Mouse (Mus musculus): ENCODE results near the gene Lrp4. TPM values are rescaled to one million over a fixed set of nuclear protein-coding genes. Genes with fewer than 3 reads are reported as not detected.

Lrp4 gene
- polyA plus RNA-seq, 1 experiment from 2014 or later: 9.2 TPM

DNA sequence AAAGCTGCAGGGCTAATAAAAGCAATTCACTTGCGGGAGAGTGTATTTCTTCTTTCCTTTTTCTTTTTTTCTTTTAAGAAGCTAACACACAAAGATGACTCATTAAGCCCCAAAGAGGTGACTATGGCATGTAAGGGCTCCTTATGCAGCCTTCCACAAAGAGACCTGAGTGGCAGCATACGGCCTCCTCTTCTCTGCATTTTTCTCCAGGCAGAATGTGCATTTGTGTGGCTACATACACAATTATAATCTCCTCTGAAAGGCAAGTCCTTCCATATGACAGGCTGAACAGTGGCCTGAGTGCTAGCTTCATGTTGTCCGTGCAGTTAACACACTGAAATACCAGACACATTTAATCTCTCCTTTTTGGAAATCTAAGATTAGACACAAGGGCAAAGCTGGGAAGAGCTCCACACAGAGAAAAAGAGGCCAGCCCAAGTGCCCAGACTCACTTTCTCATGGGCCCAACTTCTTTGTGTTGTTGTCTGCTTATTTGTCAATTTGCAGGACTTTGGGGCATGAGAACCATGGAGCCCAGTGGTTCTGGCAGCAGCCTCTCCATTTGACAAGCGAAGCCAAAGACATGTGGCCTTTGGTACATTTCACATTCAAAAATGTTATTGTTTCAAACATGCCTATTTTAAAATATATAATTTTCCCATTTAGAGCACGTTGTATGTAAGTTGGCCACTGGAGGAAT, 20.0 kb upstream of the Lrp4 start:
- no peak for ATAC-seq
- no peak overlapping the region for H3K27ac ChIP-seq
- H3K9ac ChIP-seq: no peak overlapping the region
- H3K36me3 ChIP-seq: no peaks in the 10 kb centered on the region
- no peaks in the 10 kb centered on the region for H3K27me3 ChIP-seq (replicated peaks)
- no peak overlapping the region for H3K4me3 ChIP-seq (replicated peaks)
- no peaks in the 10 kb centered on the region for H3K9me3 ChIP-seq
- no peak overlapping the region for H3K4me2 ChIP-seq (replicated peaks)
- H3K4me1 ChIP-seq (replicated peaks): no peaks in the 10 kb centered on the region
- WGBS: 90% methylated on average over 5 of the region's 5 CpGs

DNA sequence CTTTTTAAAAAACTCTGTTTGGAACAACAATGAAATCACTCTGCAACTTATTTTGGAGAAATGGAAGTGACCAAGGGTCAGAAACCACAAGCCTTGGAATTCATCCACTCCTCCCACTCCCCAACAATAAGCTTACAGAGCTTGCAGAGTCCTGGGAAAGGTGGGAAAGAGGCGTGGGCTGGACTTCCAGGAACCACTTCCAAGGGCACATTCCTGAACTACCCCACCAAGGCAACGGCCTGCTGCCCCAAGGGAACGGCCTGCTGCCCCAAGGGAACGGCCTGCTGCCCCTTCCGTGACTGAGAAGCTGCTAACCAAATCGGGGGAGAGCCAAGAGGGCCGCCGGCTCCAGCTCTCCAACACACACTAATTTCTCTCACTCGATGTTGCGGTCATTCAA, 18.0 kb upstream of the Lrp4 start:
- Histone ChIP-seq H3K36me3 (no peaks in the 10 kb centered on the region), H3K4me3 (replicated peaks) (no peak overlapping the region), H3K9ac (no peak overlapping the region), H3K9me3 (no peaks in the 10 kb centered on the region), H3K27me3 (replicated peaks) (no peaks in the 10 kb centered on the region), H3K27ac (no peak overlapping the region), H3K4me1 (replicated peaks) (no peaks in the 10 kb centered on the region), H3K4me2 (replicated peaks) (no peak overlapping the region)
- WGBS: 78% methylated on average over 10 of the region's 10 CpGs
- ATAC-seq: no peak

DNA sequence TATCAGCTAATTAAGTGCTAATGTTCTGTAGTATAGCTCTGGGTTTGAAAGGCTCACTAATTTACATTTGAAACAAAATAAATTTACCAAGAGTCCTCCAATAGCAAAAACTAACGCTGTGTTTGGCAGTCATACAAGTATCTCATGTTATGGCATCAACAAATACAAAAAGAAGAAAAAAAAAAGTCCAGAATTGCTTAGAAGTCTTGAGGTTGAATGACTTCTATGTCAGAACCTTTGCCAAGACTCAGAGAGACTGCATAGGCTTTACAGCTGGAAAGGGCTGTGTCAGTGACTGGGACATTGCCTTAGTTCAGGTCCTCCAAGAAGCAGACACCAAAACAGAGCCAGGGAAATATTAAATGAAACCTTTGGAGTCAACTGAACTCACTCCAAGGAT, 17.4 kb upstream of the Lrp4 start:
- Histone ChIP-seq H3K9ac (no peak overlapping the region), H3K4me2 (replicated peaks) (no peak overlapping the region), H3K27ac (no peak overlapping the region), H3K27me3 (replicated peaks) (no peaks in the 10 kb centered on the region), H3K36me3 (no peaks in the 10 kb centered on the region), H3K4me3 (replicated peaks) (no peak overlapping the region), H3K4me1 (replicated peaks) (no peaks in the 10 kb centered on the region), H3K9me3 (no peaks in the 10 kb centered on the region)
- 65% methylated on average over 1 of the region's 1 CpGs for WGBS
- ATAC-seq: no peak

DNA sequence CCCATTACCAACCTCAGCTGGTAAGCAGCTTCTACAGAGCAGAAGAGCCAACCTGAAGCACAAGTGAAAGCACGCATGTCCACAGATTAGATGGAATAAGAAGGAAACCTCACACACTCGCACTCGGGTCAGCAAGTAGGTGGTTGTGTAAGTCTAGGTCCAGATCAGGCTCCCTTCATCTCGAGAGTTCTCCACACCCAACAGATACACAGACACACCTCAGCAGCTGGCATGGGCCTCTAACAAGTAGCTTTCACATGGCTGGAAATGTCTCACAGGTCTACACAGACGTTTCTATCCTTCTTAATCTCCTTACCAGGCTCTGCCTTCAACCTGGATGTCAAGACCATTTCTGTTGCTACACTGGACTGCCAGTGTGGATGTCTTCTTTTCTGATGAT, 16.6 kb upstream of the Lrp4 start:
- no peak overlapping the region for H3K4me2 ChIP-seq (replicated peaks)
- H3K4me1 ChIP-seq (replicated peaks): no peaks in the 10 kb centered on the region
- H3K36me3 ChIP-seq: no peaks in the 10 kb centered on the region
- 81% methylated on average over 5 of the region's 5 CpGs for WGBS
- H3K27ac ChIP-seq: no peak overlapping the region
- no peaks in the 10 kb centered on the region for H3K9me3 ChIP-seq
- H3K4me3 ChIP-seq (replicated peaks): no peak overlapping the region
- no peak for ATAC-seq
- H3K27me3 ChIP-seq (replicated peaks): no peaks in the 10 kb centered on the region
- H3K9ac ChIP-seq: no peak overlapping the region

DNA sequence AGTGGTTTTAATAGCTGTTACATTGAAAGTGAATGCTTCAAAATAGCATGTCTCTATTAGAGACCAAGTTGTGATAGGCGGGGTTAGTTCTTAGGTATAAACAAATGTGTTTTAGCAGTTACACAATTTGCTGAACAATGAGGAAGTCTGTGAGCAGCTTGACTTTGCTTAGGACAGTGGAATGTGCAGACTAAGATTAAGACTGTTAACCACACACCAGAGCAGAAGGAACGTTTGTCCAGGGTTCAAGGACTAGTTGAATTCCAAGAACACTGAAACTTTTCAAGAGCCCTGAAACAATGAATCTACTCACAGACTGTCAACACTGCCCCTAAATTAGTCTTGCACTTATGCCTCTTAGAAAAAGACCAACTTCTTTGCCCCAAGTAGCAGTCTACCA, 15.6 kb upstream of the Lrp4 start:
- Histone ChIP-seq H3K4me3 (replicated peaks) (no peak overlapping the region), H3K27me3 (replicated peaks) (no peaks in the 10 kb centered on the region), H3K9ac (no peak overlapping the region), H3K4me2 (replicated peaks) (no peak overlapping the region), H3K4me1 (replicated peaks) (no peaks in the 10 kb centered on the region), H3K36me3 (no peaks in the 10 kb centered on the region), H3K27ac (no peak overlapping the region), H3K9me3 (no peaks in the 10 kb centered on the region)
- 54% methylated on average over 2 of the region's 2 CpGs for WGBS
- no peak for ATAC-seq

DNA sequence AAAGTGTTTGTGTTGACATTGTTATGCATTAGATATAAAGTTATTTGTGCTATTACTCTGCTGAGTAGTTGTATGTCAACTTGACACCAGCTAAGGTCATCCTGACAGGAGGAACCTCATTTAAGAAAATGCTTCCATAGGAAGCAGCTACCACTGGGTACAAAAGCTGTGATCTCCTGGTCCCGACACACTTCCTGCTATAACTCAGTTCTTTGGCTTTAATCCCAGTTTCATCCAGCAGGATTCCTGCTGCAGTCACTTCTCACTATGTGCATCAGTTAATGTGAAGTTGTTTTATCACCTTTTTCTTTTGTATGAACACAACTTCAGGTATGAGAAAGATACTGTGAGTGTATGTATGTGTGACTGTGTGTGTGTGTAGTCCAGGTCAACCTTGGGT, 15.1 kb upstream of the Lrp4 start:
- Histone ChIP-seq H3K27me3 (replicated peaks) (no peaks in the 10 kb centered on the region), H3K4me1 (replicated peaks) (no peaks in the 10 kb centered on the region), H3K4me3 (replicated peaks) (no peak overlapping the region), H3K4me2 (replicated peaks) (no peak overlapping the region), H3K36me3 (no peaks in the 10 kb centered on the region), H3K9ac (no peak overlapping the region), H3K27ac (no peak overlapping the region), H3K9me3 (no peaks in the 10 kb centered on the region)
- ATAC-seq: no peak
- 47% methylated on average over 1 of the region's 1 CpGs for WGBS

DNA sequence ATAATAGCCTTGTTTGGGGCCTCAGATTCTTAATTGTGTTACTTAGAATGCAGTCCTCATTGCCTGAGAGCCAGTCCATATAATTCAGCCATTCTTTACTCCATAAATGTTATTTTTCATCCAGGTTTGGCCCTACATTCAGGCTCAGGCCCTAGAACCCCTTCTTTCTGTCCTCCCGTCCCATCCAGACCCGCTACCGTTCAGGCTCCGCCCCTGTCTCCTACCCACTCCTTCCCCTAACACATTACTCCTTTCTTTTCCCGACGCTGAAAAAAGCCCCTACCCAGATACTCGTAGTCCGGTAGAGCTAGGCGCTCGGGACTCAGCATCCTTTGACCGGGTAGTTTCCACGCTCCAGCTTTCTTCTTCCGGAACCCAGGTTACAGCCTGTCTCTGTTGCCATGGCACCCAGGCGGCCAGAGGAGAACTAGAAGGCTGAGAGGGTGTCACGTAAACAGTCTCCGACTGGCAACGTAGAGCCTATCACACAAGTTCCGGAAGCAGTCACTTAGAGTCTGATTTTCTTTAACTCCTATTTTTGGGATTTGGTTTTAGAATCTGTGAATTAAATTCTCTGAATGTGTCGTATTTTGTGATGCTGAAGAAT, 12.9 kb upstream of the Lrp4 start, which contains the start of gene 1110051M20Rik:
1110051M20Rik (minus strand) TSS at position 419 of the 607 bp plus-strand sequence.
- Histone ChIP-seq H3K27ac (no peak within 1 kb of the TSS), H3K36me3 (no peaks in the 10 kb centered on the region), H3K4me2 (replicated peaks) (peak within 1 kb of the TSS; percentile 59), H3K9ac (peak within 1 kb of the TSS; percentile 39), H3K4me3 (replicated peaks) (peak within 1 kb of the TSS; percentile 67), H3K9me3 (no peaks in the 10 kb centered on the region), H3K4me1 (replicated peaks) (no peaks in the 10 kb centered on the region), H3K27me3 (replicated peaks) (no peaks in the 10 kb centered on the region)
- peak; percentile 89 for ATAC-seq
- WGBS: 1% methylated on average over 19 of the region's 19 CpGs

DNA sequence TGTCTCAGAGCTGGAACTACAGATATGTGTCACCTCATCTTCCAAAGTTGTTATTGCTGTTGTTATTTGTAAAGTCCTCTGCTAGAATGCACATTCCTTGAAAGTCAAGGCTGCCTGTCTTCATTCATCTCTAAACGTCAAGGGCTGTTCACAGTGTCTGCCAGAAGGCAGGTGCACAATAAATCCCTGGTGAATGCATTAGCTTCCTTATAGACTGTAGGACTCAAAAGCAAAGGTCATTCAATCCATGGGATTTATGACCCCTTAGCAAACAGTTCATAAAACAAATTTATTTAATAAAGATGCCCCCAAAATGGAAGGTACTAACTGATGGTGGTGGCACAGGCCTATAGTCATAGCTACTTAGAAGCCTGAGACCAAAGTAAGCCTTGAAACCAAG, 7.6 kb upstream of the Lrp4 start:
- ATAC-seq: peak; percentile 60
- H3K4me2 ChIP-seq (replicated peaks): no peak overlapping the region
- H3K27ac ChIP-seq: 0 out of 2 replicates have a peak overlapping the region, but pooled peaks have one; percentile 58
- WGBS: 48% methylated on average over 1 of the region's 1 CpGs
- H3K4me1 ChIP-seq (replicated peaks): no peaks in the 10 kb centered on the region
- no peaks in the 10 kb centered on the region for H3K36me3 ChIP-seq
- H3K4me3 ChIP-seq (replicated peaks): no peak overlapping the region
- no peaks in the 10 kb centered on the region for H3K27me3 ChIP-seq (replicated peaks)
- H3K9ac ChIP-seq: no peak overlapping the region
- H3K9me3 ChIP-seq: no peaks in the 10 kb centered on the region

DNA sequence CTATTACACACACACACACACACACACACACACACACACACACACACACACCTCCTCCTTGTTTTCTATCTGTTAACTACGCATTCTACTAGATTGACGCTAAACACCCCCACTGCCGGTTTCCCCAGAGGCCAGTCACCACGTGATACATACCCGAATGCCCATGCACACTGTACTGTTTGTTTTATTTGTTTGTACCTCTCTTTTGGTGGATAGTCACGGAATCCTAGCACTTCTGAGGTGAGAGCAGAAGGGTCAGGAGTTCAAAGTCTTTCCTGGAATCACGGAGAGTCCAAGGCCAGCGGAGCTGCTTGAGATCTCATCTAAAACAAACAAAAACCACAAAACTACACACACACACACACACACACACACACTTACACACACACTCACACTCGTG, 7.0 kb upstream of the Lrp4 start:
- Histone ChIP-seq H3K4me3 (replicated peaks) (no peak overlapping the region), H3K4me2 (replicated peaks) (no peak overlapping the region), H3K9ac (no peak overlapping the region), H3K9me3 (no peaks in the 10 kb centered on the region), H3K27ac (no peak overlapping the region), H3K36me3 (no peaks in the 10 kb centered on the region), H3K4me1 (replicated peaks) (no peaks in the 10 kb centered on the region), H3K27me3 (replicated peaks) (no peaks in the 10 kb centered on the region)
- WGBS: 46% methylated on average over 9 of the region's 9 CpGs
- peak; percentile 39 for ATAC-seq

DNA sequence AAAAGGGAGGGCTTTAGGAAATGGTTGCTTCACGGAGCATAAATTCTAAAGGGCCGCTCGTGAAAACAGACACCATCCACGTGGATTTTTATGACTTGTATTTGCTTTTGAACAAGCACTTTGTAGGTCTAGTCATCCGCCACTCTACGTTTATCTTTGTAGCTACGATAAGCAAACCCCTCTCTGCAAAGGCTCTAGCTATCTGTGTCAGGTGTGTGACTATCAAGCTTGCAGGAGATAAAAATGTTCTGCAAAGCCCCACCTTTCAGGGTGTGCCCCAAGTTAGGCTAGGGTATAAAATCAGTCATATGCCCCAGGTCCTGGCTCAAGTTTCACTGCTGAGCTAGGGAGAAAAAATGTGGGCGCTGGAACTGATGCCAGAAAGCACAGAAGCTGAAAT, 4.7 kb upstream of the Lrp4 start:
- ATAC-seq: peak; percentile 82
- Histone ChIP-seq H3K27ac (peak overlapping the region; percentile 64), H3K4me2 (replicated peaks) (peak overlapping the region; percentile 45), H3K9ac (no peak overlapping the region), H3K9me3 (no peaks in the 10 kb centered on the region), H3K36me3 (no peaks in the 10 kb centered on the region), H3K4me1 (replicated peaks) (0 out of 2 replicates have a peak, but pooled peaks cover 3% of the 10 kb centered on the region), H3K27me3 (replicated peaks) (no peaks in the 10 kb centered on the region), H3K4me3 (replicated peaks) (no peak overlapping the region)
- 23% methylated on average over 8 of the region's 8 CpGs for WGBS

DNA sequence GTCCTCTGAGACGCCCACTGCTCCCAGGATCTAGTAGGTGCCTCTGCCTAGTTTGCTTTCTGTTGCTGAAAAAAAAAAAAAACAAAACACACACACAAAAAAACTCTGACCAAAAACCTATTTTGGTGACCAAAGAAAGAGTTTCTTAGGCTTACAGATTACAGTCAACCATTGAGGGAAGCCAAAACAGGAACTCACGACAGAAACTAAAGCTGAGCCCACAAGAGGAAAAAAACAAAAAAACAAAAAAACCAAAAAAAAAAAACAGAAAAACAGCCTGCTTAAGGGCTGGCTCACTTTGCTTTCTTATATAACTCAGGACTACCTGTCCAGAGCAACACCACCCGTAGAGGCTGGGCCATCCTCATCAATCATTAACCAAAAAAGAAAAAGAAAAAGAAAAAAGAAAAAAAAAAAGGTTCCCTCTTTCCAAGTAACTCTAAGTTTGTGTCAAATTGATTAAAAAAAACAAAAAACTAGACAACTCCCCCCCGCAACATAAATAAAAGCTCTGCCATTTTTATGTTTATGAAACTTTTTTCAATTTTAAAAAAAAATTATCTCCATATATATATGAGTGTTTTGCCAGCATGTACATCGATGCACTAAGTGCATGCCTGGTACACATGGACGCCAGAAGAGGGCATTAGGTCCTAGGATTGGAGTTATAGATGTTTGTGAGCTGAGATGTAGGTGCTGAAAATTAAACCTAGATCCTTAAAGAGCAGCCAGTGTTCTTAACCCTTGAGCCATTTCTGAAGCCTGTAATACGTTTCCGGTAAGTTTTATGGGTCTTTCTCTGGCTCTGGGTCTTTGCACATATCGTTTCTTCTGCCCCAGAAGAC, 3.9 kb upstream of the Lrp4 start:
- peak overlapping the region; percentile 10; the same call in 1 of the 2 replicates for H3K4me2 ChIP-seq (replicated peaks)
- 0 out of 2 replicates have a peak, but pooled peaks cover 3% of the 10 kb centered on the region for H3K4me1 ChIP-seq (replicated peaks)
- peak overlapping the region; percentile 46 for H3K27ac ChIP-seq
- no peaks in the 10 kb centered on the region for H3K9me3 ChIP-seq
- H3K27me3 ChIP-seq (replicated peaks): no peaks in the 10 kb centered on the region
- no peak overlapping the region for H3K9ac ChIP-seq
- no peak overlapping the region for H3K4me3 ChIP-seq (replicated peaks)
- no peak for ATAC-seq
- H3K36me3 ChIP-seq: no peaks in the 10 kb centered on the region
- 59% methylated on average over 9 of the region's 9 CpGs for WGBS

DNA sequence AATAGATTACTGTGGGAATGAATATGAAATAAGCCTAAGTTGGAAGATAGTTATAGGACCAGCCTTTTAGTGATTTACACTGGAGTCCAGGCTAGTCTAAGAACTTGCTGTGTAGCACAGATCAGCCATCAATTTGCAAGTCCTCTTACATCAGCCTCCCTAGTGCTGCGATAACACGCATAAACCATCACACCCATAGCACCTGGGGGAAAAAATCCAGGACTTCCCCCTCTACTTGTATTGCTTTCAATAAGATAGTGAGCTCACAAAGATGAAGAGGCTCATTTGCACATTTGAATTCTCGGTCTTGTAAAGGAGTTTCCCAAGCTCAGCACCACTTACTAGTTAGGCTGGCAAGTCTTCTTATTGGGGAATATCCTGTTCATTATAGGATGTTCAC, 2.9 kb upstream of the Lrp4 start:
- no peak for ATAC-seq
- Histone ChIP-seq H3K4me2 (replicated peaks) (no peak overlapping the region), H3K9ac (no peak overlapping the region), H3K4me1 (replicated peaks) (0 out of 2 replicates have a peak, but pooled peaks cover 3% of the 10 kb centered on the region), H3K9me3 (no peaks in the 10 kb centered on the region), H3K36me3 (no peaks in the 10 kb centered on the region), H3K27ac (no peak overlapping the region), H3K4me3 (replicated peaks) (no peak overlapping the region), H3K27me3 (replicated peaks) (no peaks in the 10 kb centered on the region)
- WGBS: 84% methylated on average over 3 of the region's 3 CpGs

All from intestine, embryonic 15.5 days (tissue).